Mouse (Mus musculus): ENCODE results near the gene Pla2g12b. TPM values are rescaled to one million over a fixed set of nuclear protein-coding genes. Genes with fewer than 3 reads are reported as not detected.
"Not testable (repeated sequence)": the region's sequence is repeated elsewhere in the genome, so short reads cannot be mapped to it uniquely, and the experiment has no call there.

The Pla2g12b gene
- polyA plus RNA-seq (2017; shearing (Covaris generic)): not detected

DNA sequence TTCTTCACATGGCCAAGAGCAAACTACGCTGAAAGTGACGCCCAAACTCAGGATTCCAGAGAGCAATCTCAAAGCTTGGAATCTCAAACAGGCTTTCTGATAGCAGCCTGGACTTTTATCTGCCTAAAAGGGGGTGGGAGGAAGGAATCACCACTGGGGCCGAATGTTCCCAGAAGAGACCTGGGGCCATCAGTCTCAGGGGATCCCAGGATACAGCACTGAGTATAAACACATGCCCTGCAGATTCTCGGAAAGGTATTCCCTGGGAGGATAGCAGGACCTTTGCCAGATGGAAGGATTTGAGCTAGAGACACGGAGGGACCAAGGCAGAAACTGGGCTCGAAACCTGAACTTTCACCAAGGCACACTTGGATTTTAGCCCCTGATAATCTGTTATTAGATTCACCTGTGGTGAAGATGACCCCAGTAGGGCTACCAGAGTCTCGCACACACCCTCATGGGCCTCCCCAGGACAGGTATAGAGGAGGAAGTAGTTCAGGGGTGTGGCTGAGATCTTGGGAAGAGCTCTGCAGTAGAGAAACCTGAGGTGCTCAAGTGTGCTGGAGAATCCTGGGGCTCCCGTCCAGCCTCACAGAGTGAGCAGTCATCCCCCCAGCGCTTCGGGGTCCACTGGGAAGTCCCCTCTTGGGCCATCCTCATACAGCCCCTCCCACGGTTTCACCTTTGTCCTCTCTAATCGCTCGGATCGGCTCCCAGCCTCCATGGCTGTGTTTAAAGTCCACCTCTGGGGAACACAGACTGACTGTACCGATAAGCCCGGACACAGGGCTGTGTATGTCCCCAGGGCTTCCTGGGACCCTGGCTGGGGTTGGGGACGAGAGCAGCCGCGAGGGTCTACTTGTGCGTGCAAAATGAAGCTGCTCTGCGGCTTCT, at the start of gene Pla2g12b:
TSS of gene Pla2g12b (plus strand) at position 762 of the 894 bp plus-strand sequence.
- ATAC-seq: no peak

DNA sequence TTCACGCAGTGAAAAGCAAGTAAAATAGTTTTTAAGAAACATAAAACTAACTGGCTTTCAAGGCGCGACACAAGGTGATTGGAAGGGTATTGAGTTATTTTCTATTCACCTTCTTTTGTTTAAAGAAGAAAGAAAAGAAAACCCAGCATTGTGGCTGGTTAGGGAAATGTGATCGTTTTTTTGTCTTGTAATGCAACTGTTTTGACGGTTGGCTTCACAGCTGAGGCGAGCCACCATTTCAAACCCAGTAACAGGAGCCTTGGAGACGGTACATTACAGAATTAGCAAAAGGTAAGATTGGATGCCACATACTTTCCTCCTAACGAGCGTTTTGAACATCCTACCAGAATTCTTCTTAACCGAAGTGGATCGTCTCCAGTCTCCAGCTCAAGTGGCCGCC, 49.3 kb upstream of the Pla2g12b start:
- no peak for ATAC-seq

DNA sequence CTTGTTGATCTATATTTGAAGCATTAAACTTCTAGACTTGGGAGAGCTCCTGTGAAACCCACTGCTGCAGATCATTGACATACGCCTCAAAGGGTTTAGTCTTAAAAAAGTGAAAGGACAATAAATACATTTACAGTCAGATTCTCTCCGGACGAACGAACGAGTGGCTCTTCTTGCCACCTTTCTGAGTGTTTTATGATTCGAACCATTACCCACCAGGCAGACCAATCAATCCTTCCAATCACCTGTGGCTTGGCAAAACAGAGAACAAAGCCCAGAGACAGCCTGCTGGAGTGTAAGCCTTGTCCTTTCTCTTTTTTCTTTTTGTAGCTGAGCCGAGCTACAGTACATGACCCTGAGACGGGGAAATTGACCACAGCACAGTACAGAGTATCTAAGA, 48.4 kb upstream of the Pla2g12b start:
- ATAC-seq: no peak

DNA sequence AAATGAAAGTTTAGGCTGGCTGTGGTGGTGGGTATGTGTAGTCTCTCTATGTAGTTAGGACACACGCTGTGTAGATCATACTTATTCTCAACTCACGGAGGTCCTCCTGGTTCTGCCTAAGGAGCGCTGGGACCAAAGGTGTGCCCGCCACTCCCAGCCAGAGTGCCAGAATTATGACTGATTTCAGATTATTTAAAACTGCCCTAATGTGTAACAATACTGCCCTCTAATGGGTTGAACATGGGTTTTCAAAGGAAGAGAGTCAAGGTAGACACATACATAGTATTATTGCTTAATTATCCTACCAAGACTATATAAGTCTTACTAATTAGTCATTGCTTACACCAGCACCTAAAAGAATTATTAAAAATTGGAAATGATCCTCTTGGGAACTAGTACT, 44.7 kb upstream of the Pla2g12b start:
- ATAC-seq: no peak

DNA sequence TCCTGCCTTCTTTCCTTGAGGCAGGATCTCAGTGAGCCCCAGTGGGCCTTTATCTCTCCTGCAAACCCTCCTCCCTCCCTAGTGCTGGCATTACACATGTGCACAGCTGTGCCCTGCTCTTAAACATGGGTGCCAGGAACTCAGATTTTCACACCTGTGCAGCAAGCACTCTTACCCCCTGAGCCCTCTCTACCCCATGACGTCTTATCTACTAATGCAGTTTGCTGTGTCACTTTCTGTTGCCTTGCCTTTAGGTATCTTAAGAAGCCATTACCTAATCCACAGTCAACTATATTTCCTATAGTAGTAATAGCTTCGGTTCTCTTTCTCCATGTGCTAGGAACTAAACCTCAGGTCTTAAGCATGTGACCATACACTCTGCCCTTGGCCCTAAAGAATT, 40.3 kb upstream of the Pla2g12b start:
- no peak for ATAC-seq

DNA sequence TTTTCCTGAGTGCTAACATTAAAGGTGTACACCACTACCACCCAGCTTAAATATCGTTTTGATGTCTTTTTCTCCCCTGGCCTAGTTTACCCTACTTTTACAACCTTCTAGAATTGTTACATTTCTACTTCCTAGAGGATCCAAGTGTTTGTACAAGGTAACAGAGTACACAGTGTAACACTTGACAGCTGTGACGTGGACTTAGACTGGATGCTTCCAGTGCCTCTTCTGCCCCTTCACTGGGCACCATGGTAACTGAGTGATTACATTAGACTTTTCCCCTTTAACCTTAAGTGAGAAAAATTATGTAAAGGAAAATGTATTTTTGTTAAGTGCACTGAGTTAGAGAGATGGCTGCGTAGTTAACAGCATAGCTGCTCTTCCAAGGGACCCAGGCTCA, 38.9 kb upstream of the Pla2g12b start:
- ATAC-seq: no peak

DNA sequence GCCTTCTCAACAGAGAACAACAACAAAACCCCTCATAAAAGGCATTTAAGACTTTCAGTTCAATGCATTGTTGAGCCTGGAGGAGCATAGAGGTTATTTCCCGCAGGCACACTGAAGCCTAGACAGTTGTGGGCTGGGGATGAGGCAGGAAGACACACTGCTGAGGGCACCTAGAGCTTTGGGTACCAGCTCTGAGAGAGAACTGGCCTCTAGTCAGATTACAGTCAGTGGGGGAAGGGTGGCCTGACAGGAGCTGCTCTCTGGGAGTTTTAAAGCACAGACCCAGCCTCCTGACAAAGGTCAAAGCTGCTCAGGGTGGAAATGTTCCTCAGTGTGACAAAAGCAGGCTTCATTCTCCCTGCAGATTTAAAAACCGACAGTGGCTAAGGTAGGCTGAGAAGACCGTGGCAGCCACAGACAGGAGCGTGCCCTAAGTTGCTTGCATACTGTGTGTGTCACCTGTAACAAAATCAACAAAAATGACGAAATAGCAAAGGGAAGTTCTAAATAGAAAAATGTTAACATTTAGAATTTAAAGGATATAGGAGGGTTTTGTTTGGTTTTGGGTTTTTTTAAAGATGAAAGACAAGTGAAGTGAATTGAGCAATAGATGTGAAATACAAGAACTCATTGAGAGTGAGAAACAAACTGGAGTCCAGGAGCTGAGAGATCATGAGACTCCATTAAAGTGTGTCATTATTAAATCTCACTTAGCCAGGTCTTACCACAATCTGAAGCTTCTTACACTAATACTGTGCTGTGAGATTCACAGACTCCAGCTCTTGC, 37.5 kb upstream of the Pla2g12b start:
- no peak for ATAC-seq

DNA sequence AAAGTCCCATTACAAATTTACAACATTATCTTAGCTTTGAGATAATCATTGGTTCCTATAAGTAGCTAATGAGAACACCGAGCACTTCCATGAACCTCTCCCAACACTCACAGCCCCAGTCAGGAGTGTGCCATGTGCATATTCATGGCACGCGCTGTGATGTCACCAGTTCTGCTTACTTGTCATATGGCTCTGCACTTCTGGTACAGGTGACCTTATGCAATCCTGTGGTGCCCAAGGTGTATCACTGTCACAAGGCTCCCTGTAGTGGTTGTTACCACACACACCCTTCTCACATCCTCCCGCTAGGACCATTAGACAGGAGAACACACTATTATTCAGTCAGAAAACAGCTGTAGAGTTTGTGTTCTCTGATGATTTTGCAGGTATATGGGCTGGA, 36.7 kb upstream of the Pla2g12b start:
- no peak for ATAC-seq

DNA sequence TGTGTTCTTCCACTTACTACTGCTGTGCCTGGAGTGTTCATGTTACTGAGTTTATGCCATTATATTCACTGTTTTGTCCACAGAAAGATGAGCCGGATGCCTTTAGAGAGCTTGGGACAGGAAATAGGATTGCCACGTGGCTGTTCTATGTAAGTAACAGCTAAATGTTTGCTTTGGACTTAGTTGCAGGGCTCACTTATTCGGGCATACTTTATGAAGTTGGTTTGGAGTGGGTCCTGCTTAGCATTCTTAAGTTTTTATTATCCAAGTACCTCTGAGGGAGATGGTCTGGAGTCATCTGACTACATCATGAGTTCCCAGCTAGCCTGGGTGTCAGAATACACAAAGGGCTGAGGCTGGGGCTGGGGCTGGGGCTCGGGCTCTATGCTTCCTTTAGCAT, 36.3 kb upstream of the Pla2g12b start:
- no peak for ATAC-seq

DNA sequence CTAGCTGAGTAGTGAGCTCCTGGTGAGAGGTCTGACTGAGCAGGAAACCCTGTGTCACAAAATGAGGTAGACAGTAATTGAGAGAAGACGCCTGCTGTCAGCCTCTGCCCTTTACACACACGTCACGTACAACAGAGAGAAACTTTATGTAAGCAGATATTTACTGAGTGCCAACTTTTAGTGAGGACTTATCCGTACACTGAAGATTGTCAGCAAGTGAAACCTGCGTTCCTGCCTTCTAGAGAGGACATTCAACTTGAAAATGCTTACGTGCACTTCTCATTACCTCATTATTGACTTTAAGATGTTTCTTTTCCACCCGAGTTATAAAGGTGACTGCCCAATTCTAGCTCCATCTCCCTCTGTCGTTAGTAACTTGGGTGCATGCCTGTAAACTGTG, 34.7 kb upstream of the Pla2g12b start:
- no peak for ATAC-seq

DNA sequence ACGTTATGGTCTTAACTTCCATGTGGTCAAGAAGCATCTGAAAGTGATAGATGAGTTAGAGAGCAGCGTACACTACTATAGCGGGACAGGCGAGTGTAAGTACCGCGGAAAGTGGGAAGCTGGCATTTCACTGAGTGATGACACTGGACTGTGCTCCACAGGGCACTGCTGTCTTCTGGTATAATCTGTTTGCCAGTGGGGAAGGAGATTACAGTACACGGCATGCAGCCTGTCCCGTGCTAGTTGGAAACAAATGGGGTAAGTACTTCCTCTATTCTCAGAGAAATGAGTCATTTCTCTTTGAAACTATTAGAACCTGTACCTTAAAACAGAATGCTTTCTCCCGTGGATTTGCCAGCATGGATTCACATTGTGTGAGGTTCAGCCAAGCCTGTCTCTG, 34.0 kb upstream of the Pla2g12b start:
- ATAC-seq: no peak

DNA sequence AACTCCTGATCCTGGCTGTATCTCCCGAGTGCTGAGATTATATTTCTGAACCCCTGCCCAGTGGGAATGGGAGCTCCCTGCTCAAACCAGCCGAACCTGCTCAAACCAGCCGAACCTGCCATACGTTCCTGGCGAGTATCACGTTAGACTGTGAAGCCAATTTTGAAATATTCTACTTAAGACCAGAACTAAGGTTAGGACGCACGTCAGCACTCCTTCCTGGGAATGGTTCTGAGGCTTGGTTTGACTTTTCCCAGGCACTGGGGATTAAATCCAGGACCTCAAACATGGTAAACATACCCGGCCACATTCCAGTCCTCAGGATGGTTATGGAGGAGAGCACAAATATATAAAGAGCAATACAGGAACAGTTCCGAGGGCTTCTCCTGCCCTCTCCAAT, 25.6 kb upstream of the Pla2g12b start:
- no peak for ATAC-seq

DNA sequence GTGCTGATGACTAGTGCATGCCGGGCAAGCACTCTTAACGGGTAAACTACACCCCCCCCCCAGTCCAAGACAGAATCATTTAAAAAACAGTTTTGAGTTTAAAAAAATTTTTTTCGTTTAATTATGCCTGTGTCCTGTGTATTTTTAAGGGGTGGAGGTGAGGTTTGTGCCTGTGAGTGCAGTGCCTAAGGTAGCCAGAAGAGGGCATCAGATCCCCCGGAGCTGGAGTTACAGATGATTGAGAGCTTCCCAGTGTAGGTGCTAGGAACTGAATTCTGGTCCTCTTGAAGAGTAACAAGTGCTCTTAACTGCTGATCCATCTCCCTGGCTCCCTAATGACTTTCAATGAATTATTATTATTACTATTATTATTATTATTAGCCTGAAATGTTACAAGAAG, 24.7 kb upstream of the Pla2g12b start:
- ATAC-seq: no peak

DNA sequence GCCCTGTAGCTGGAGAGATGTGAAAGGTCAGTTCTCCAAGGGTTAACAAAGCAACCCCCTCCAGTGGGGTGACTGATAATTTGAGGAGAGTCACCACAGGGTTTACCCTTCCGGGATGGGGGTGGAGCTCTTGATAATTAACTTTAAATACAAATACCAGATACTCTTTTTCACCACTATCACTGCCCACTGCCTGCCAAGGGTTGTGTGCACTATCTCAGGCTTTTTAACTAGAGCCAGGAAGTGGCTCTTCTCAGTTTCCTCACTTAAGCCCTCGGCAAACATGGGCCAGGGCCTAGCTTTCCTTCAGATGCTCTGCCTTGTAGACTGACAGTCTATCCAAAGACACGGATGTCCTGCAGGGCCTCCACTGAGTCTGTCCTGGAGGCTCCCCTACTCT, 23.5 kb upstream of the Pla2g12b start:
- ATAC-seq: peak; percentile 71

DNA sequence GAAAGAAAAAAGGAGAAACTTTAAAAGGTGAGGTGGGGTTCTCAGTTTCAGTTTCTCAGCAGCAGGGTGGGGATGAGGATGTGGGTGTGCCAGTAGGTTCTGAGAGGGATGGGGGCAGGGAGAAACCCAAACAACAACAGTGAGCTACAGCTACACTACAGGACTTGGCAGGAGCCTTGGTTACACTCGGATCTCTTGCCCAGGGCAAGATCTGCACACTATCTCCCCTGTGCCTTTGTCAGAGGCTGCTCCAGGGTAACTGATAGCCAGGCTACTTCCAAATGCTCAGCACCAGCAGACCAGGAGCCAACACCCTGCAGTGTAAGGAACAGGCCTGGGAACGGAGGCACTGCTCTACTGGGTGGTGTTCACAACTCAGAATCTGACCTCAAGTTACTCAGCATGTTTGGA, 23.0 kb upstream of the Pla2g12b start:
- peak; percentile 89 for ATAC-seq

DNA sequence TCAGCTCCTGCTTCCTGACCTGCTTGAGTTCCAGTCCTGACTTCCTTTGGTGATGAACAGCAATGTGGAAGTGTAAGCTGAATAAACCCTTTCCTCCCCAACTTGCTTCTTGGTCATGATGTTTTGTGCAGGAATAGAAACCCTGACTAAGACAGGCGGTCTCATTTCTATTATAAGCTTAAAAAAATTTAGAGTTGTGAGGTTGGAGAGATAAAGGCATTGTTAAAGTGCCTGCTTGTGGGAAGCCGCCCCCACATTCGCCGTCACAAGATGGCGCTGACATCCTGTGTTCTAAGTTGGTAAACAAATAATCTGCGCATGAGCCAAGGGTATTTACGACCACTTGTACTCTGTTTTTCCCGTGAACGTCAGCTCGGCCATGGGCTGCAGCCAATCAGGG, 21.9 kb upstream of the Pla2g12b start:
- not testable (repeated sequence) for ATAC-seq

DNA sequence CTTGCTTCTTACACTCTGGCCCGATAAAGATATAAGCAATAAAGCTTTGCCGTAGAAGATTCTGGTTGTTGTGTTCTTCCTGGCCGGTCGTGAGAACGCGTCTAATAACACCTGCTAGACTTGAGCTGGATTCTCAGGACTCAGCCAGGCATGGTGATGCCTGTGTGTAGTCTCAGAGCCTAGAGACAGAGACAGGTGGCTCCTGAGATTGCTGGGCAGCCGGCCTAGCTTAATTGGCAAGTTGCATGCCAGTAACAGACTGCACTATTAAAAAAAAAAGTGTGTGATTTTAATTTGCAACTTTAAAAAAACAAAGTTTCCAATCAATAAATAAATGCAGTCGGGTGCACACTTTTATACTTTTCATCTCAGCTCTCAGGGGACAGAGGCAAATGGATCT, 16.5 kb upstream of the Pla2g12b start:
- ATAC-seq: no peak

DNA sequence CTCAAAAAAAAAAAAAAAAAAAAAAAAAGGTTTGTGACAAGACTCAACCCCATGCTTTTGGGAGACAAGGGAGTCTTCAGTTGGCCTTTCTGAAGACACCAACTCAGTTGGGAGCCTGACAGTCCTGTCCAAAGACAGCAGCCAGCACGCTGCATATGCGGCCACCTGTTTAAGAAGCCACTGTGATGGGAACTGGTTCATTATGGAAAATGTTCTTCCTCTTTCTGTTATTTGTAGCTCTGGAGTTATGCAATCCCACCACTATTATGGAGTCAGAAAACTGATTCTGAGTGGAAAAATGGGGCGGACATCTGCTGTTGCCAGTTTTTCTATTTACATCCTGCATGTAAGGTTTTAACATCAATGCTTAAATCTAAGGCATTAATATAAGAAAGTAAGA, 13.8 kb upstream of the Pla2g12b start:
- no peak for ATAC-seq

DNA sequence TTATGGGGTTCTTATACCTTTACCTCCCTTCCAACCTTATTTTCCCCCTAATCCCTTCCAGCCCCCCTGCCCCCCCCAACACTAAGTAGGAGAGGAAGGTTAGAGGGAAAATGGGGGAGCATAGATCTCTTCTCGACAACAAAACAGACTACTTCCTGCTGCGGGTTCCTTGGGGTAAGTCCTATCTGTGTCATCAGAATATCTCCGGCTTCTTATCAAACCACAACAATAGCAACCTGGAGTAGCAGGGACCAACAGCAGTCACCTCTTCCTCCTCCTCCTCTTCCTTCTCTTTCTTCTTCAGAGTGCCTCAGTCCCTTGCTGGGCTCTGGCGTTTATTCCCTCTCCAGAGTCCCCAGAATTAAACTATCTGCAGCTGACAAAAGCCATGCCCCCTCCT, 11.6 kb upstream of the Pla2g12b start:
- ATAC-seq: peak; percentile 89

DNA sequence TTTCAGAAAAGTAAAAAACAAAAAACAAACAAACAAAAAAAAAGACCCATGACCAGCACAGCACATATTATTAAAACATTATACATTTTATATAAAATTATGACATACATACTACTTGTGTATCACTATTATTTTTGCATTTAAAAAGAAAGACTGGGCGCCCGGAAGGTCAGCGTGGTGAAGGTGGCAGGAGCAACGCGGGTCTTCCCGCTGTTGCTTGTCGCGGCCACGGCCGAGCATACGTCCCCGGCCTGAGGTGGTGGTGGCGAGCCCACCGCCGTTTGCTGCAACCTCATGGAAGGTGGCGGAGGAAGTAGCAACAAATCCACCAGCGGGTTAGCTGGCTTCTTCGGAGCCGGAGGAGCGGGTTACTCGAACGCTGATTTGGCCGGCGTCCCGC, 8.0 kb upstream of the Pla2g12b start, which contains the start of gene Gm10273:
TSS of gene Gm10273 (plus strand) at position 172 of the 400 bp plus-strand sequence.
- not testable (repeated sequence) for ATAC-seq

DNA sequence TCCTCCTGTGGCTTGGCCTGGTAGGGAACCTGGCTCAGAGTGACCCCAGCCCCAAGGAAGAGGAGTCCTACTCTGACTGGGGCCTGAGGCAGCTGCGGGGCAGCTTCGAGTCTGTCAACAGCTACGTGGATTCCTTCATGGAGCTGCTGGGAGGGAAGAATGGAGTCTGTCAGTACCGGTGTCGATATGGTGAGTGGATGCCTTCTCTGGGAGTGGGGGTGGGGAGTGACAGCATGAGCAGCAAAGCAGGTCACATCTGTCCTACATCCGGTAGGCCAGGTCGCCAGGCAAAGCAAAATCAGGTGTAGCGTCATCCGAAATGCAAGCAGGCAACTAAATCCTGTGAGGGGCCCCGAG, 311 bp downstream of the Pla2g12b start:
- ATAC-seq: no peak

DNA sequence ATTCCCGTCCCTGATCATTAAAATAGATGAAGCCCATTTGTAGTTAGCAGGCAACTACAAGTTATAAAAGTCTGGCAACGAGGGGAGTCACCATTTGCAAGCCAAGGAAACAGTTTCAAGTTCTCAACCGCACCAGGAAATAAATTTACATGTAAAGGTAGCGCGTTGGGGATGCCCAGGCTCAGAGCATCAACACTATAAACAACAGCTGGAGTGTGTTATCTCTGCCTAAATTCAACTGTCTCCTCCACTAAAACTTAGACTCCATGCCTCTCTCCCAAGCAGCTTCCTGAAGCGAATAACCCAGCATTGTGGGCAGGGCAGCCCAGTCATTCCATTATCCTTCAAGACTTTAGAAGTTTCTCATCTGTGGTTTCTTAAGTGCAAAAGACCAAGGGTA, 5.0 kb downstream of the Pla2g12b start:
- no peak for ATAC-seq

DNA sequence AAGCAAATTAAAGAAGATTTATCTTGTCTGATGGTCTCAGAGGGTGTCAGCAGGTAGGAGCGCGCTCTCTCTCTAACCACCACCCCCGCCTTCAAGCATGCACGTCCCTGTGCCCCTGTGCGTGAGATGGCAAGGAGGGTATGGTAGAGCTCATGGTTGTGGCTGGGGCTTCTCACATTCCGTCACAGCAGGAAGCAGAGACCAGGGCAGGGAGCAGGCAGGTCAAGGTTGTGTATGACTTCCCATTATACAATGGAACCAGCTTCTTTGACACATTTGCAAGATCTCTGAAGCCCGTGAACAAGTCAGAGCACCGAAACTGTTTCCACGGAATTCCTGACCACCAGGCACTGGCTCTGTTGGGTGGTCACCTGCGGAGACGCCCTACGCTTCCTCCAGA, 6.8 kb downstream of the Pla2g12b start:
- ATAC-seq: no peak

DNA sequence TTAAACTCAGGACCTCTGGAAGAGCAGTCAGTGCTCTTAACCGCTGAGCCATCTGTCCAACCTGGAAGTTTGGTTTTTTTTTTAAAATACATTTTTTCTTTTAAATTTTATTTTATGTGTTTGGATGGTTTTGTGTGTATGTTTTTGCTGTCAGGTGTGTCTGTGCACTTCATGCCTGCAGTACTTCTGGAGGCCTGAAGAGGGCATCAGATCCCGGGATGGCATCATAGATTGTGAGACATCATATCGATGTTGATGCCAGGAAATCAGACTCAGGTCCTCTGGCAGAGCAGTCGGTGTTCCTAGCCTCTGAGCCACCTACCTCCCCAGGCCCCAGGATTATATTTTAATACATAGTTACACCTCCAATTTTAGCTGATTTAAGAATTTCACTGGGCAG, 10.3 kb downstream of the Pla2g12b start:
- ATAC-seq: no peak

Data from inflammation-experienced regulatory T-cells, adult 6 months (primary cell).